Mouse (Mus musculus) lung, adult 2 months (tissue): ENCODE data around the gene Myh9. TPM values are rescaled to one million over a fixed set of nuclear protein-coding genes. Genes with fewer than 3 reads are reported as not detected.
"Not testable (repeated sequence)": the region's sequence is repeated elsewhere in the genome, so short reads cannot be mapped to it uniquely, and the experiment has no call there.

Experiments used
- DNase-seq: peaks from one replicate; pipeline ENCODE4 v3.0.0; 2022
- H3K4me1 ChIP-seq: fragments of 200-500 bp; 2 replicates; pipeline ENCODE4 v1.6.1; 2011; ENCODE audit warnings: low read length; ENCODE audit not compliant: control insufficient read depth, insufficient read depth
- H3K4me3 ChIP-seq: fragments of 200-500 bp; replicated peaks from 2 replicates; pipeline ENCODE3; 2011; ENCODE audit warnings: low read depth, mild to moderate bottlenecking, control low read depth, low read length; ENCODE audit errors: extremely low read depth
- CTCF ChIP-seq: fragments of 200-500 bp; IDR thresholded peaks from 2 replicates; pipeline ENCODE4 v1.5.1; 2011; ENCODE audit warnings: mild to moderate bottlenecking, low read length, control low read depth; ENCODE audit not compliant: insufficient read depth
- POLR2A ChIP-seq: fragments of 200-500 bp; IDR thresholded peaks from 2 replicates; pipeline ENCODE4 v1.6.1; 2011; ENCODE audit warnings: low read depth, mild to moderate bottlenecking, control low read depth, low read length, borderline replicate concordance; ENCODE audit errors: extremely low read depth
- WGBS: fragments of 180-500 bp; shearing (Covaris S2); methylation state at CpG from one replicate; pipeline ENCODE4 v1.1.7; 2018; 5-methylcytosine and 5-hydroxymethylcytosine counted together
- polyA plus RNA-seq: library from polyadenylated mRNA; depleted of rRNA; stranded (reverse); fragments of >200 nt; gene quantifications from 2 replicates; pipeline ENCODE4 v1.2.3, GENCODE M21; 2012

Gene Myh9
- polyA plus RNA-seq, 1 experiment: 162 TPM

- TF ChIP-seq CTCF (no peak), POLR2A (no peak)
- peaks cover 26% of the 10 kb centered on the region for H3K4me1 ChIP-seq
- no peak overlapping the region for H3K4me3 ChIP-seq
- 25% methylated on average over 5 of the region's 5 CpGs for WGBS
- DNase-seq: peak; percentile 28
Observed at GRCm38 (mm10) chr15:77856541-77856940, 14.6 kb upstream of the Myh9 start.

- Histone ChIP-seq H3K4me3 (no peak overlapping the region), H3K4me1 (peaks cover 31% of the 10 kb centered on the region)
- WGBS: 27% methylated on average over 8 of the region's 8 CpGs
- TF ChIP-seq POLR2A (no peak), CTCF (no peak)
- peak; percentile 39 for DNase-seq
Observed at GRCm38 (mm10) chr15:77855301-77855700, 13.3 kb upstream of the Myh9 start.

DNA sequence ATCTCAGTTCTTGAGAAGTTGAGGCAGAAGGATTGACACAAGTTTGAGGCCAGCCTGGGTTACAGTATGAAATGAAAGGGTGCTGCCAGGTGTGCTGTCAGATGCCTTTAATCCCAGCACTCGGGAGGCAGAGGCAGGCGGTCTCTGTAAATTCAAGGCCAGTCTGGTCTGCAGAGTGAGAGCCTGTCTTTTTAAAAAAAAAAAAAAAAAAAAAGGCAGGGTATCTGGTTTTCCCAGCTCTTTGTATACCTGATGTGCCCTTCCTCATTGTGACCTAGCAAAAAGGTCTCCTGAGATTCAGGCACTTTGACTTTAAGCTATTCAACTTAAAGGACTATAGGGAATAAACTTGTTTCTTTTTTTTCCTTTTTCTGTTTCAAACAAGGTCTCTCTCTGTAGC, 10.0 kb upstream of the Myh9 start:
- H3K4me1 ChIP-seq: peaks cover 34% of the 10 kb centered on the region
- no peak for DNase-seq
- 84% methylated on average over 2 of the region's 2 CpGs for WGBS
- H3K4me3 ChIP-seq: no peak overlapping the region
- no peak for TF ChIP-seq POLR2A
- TF ChIP-seq CTCF: no peak

GRCm38 (mm10) chr15:77851136-77851535, 9.2 kb upstream of the Myh9 start:
- H3K4me1 ChIP-seq: peaks cover 25% of the 10 kb centered on the region
- WGBS: 23% methylated on average over 3 of the region's 3 CpGs
- TF ChIP-seq CTCF (no peak), POLR2A (no peak)
- no peak for DNase-seq
- no peak overlapping the region for H3K4me3 ChIP-seq

DNA sequence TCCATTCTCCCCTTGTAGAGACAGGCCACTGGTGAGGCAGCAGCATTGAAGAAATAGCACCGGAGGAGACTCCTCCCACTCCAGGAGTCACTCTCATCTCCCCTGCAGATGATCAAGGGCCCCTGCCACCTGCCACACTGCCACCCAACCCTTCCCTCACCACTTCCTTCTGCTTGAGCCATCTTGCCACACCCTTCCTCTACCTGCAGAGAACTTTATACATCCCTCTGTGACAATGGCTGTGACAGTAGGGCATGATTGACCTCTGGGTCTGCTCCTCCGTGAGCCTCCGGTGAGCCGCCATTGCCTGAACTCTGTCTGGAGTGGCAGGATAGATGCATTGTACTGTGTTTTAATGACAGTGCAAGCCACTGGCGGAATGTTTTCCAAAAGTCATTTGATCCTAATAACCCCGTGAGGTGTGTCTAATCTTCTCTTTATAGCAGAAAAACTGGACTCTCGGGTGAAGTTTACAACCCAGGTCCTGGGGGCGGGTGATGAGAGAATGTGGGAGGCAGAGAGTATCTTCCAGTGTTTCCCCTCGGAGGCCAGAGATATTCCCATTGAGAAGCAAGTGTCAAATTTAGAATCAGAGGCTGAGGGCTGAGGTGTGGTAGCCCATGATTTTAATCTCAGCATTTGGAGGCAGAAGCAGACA, 7.7 kb upstream of the Myh9 start:
- no peak for TF ChIP-seq POLR2A
- no peak for TF ChIP-seq CTCF
- DNase-seq: no peak
- Histone ChIP-seq H3K4me3 (no peak overlapping the region), H3K4me1 (peaks cover 15% of the 10 kb centered on the region; the same call in 1 of the 2 replicates)
- WGBS: 84% methylated on average over 9 of the region's 9 CpGs

DNA sequence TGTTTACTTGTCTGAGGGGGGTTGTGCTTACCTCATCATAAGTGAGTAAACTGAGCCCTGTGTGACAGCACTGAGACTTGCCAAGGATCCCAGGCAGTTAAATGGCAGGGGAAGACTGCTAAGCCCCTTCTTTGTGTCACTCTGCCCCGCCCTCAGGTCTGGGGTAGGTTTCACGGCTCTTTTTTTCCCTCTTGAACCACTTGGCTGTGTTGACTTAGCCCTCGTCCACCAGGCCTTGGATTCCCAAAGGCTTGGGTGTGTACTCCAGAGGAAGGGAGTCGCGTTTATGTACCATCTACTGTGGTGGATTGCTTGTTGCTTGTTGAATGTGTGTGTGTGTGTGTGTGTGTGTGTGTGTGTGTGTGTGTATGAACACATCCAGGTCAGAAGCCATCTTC, 7.1 kb upstream of the Myh9 start:
- H3K4me1 ChIP-seq: peaks cover 15% of the 10 kb centered on the region; the same call in 1 of the 2 replicates
- DNase-seq: no peak
- 51% methylated on average over 5 of the region's 5 CpGs for WGBS
- no peak for TF ChIP-seq POLR2A
- TF ChIP-seq CTCF: no peak
- H3K4me3 ChIP-seq: no peak overlapping the region

DNA sequence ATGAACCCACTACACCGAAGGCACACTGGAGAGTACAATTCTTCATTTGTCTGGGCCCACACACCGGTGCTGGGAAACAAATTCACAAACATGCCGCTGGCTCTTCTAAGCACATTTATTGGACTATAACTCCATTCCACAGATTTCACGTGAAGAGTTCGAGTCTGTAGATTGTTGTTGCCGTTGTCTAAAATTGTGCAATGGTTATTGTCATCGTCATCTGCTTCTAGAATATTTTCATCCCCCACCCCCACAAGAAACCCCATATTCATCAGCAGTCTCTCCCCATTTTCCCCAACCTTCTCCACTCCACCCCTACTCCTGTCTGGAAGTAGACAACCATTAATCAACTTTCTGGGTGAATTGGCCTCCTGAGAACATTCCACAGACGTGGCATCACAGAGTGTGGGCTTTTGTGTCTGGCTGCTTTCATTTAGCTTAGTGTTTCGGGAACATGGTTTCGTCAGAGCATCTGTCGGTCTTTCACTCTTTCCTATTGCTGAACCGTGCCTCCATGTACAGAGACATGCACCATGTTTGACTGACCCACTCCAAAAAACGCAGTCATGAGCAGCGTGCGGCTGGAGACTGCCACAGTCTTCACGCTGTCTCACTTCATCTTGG, 6.6 kb upstream of the Myh9 start:
- TF ChIP-seq CTCF: no peak
- no peak for TF ChIP-seq POLR2A
- Histone ChIP-seq H3K4me1 (peaks cover 15% of the 10 kb centered on the region; the same call in 1 of the 2 replicates), H3K4me3 (no peak overlapping the region)
- 70% methylated on average over 16 of the region's 16 CpGs for WGBS
- DNase-seq: no peak

- no peak overlapping the region for H3K4me3 ChIP-seq
- WGBS: 66% methylated on average over 3 of the region's 3 CpGs
- DNase-seq: no peak
- TF ChIP-seq POLR2A (no peak), CTCF (no peak)
- peaks cover 15% of the 10 kb centered on the region; the same call in 1 of the 2 replicates for H3K4me1 ChIP-seq
Observed at GRCm38 (mm10) chr15:77847826-77848225, 5.9 kb upstream of the Myh9 start.

GRCm38 (mm10) chr15:77847108-77847507, 5.1 kb upstream of the Myh9 start:
- Histone ChIP-seq H3K4me1 (peaks cover 15% of the 10 kb centered on the region; the same call in 1 of the 2 replicates), H3K4me3 (no peak overlapping the region)
- 85% methylated on average over 3 of the region's 3 CpGs for WGBS
- no peak for TF ChIP-seq POLR2A
- no peak for TF ChIP-seq CTCF
- DNase-seq: no peak

DNA sequence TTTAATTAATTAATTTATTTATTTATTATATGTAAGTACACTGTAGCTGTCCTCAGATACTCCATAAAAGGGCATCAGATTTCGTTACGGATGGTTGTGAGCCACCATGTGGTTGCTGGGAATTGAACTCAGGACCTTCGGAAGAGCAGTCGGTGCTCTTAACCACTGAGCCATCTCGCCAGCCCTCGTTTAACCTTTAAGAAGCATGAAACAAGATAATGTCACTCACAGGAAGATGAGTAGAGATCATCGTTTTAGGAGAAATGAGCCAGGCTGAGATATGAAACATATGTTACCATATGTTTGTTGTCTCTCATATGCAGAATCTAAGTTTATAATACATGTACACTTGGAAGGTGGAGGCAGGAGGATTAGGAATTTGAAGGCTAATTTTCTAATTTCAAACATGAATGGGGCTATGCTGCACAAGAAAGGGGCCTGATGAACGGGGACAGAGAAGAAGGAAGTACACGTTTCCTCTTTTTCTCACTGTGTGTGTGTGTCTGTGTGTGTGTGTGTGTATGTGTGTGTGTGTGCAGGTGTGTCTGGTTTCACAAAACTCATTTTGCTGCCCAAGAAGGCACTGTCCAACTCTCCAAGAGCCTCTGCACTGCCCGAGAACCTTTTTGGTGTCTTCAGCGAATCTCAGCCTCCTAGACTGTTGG, 4.1 kb upstream of the Myh9 start:
- DNase-seq, H3K4me3 ChIP-seq: not testable (repeated sequence)
- H3K4me1 ChIP-seq: peaks cover 11% of the 10 kb centered on the region; the same call in 1 of the 2 replicates
- WGBS: 73% methylated on average over 11 of the region's 11 CpGs
